In genomic region chr1:190682021-190682926, GRCm38 (mm10) we compare ENCODE assay signal across 9 mouse cellular contexts.
DNase-seq lines count a peak whose midpoint lies in the region; ATAC-seq lines count a peak whose summit lies in the region.
"Had no signal": no experiment of that assay in that cellular context is flagged by ENCODE, and none has a peak within 500 bp of the region (broad histone marks: within the 10 kb centered on the region; RNA-seq: fewer than 3 reads in every experiment).

No protein-coding gene starts in this region.

- DNase-seq in retina, postnatal 1 day = peak; percentile 55
- DNase-seq in retina, embryonic 14.5 days (ENCODE audit: low spot score) = no peak
- peak; percentile 78 to 81 for DNase-seq in layer of hippocampus, postnatal 10 days (ENCODE audit: low spot score in 2 of 2)
- DNase-seq in B cell, adult 2 months = no peak
- DNase-seq in adrenal gland, adult 18-20 months (ENCODE audit: low spot score in 2 of 2) = no peak
- DNase-seq in thymus, postnatal 10 days (ENCODE audit: low spot score in 2 of 2) = no peak

- peak overlapping the region; percentile 75 for H3K27ac ChIP-seq in midbrain, embryonic 12.5 days (replicated peaks)

- peak overlapping the region; percentile 43 for H3K9ac ChIP-seq in midbrain, embryonic 12.5 days (replicated peaks)

- ATAC-seq in frontal cortex, adult (ENCODE audit: low TSS enrichment) = peak; percentile 95
- peak; percentile 78 for ATAC-seq in midbrain, embryonic 12.5 days (ENCODE audit: low FRiP score, low read depth)
- ATAC-seq: Patski had no signal

- peaks cover 19% of the 10 kb centered on the region for H3K4me1 ChIP-seq in midbrain, embryonic 12.5 days

- peak overlapping the region; percentile 25 for H3K4me2 ChIP-seq in midbrain, embryonic 12.5 days (replicated peaks)

- no peaks in the 10 kb centered on the region for H3K9me3 ChIP-seq in midbrain, embryonic 12.5 days

- WGBS in midbrain, embryonic 12.5 days = 34% methylated on average over 25 of the region's 25 CpGs

- peaks cover 15% of the 10 kb centered on the region; the same call in 1 of the 2 replicates for H3K27me3 ChIP-seq in midbrain, embryonic 12.5 days

- no peaks in the 10 kb centered on the region for H3K36me3 ChIP-seq in midbrain, embryonic 12.5 days

- no peak overlapping the region for H3K4me3 ChIP-seq in midbrain, embryonic 12.5 days

Comparison
In these comparisons a context has a peak if more than half of its experiments do, and no peak if none do; other contexts are left out.
1. DNase-seq: peak in retina, postnatal 1 day (single experiment) and layer of hippocampus, postnatal 10 days (2 of 2); none in retina, embryonic 14.5 days (single experiment), B cell, adult 2 months (0 of 2), adrenal gland, adult 18-20 months (0 of 2) and thymus, postnatal 10 days (0 of 2).